Mouse (Mus musculus): ENCODE results near the gene Abcb1b. TPM values are rescaled to one million over a fixed set of nuclear protein-coding genes. Genes with fewer than 3 reads are reported as not detected.
A peak's percentile ranks its signal among the peaks of the same experiment; 100 is the strongest.
"Not testable (repeated sequence)": the region's sequence is repeated elsewhere in the genome, so short reads cannot be mapped to it uniquely, and the experiment has no call there.

The Abcb1b gene
- 0.37 and 0.81 TPM in 2 replicates for polyA plus RNA-seq (2015; fragmentation: Nextera tagmentation; extraction: Ambion mirVana)

DNA sequence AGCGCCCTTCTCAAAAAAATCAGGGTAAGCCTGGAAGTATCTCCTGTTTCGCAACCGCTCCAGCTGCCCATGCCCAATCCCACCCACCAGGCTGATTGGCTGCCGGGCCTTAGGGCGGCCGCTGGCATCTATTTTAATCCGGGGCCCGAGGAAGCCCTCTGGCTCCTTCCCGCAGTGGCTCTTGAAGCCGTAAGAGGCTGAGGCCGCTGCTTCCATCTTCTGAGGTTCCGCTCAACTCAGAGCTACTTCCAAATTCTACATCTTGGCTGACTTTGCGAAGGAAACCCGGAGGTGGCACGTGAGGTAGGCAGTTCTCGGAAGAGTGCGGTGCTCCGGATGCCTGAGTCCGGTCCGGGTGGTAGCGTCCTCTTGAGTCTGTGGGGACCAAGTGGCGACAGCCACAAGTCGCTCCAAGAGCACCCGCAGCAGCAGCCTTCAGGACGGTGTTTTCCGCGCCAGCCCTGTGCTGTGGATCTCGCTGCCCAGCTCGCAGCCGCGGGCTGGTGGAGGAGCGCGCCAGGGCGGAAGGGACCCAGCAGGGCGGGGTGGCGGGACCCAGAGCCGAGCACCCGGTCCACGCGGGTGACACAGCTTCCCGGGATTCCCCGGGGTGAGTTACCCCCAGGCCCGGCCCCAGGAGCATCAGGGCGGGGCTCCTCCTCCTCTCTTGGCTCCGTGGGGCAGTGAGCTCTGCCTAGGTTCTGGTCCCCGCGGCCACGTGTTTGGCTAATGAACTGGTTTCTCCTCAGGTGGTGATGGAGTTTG is at the start of gene Abcb1b:
TSS of gene Abcb1b (plus strand) at position 161 of the 765 bp plus-strand sequence.
- Histone ChIP-seq H3K27ac (no peak within 1 kb of the TSS), H3K4me2 (peak within 1 kb of the TSS; percentile 81), H3K27me3 (peaks cover 21% of the 10 kb centered on the region), H3K9ac (peak within 1 kb of the TSS; percentile 43), H3K9me3 (replicated peaks) (no peaks in the 10 kb centered on the region), H3K4me1 (replicated peaks) (peaks cover 9% of the 10 kb centered on the region), H3K36me3 (no peaks in the 10 kb centered on the region), H3K4me3 (replicated peaks) (peak within 1 kb of the TSS; percentile 59)
- ATAC-seq (ENCODE audit: low read depth) (peak; percentile 65), DNase-seq (peak; percentile 2)
- WGBS (ENCODE audit: insufficient replicate concordance), result under 1% methylated on average over 48 of the region's 48 CpGs

DNA sequence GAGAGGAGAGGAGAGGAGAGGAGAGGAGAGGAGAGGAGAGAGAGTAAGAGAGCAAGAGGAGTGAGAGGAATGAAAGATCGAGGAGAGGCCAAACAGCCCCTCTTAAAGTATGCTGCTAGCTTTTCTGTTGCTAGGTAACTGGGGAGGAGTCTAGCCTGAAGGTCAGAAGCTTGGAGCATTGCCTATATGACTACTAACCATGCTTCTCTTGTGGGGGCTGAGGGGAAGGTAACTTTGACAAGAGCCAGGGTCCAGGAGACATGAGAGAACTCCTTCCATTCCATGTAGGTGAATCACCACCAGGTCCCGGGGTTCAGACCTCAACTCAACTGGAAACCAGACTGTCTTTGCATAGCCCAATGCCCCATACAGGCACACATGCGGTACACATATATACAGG is 25.1 kb upstream of the Abcb1b start:
- H3K4me3 ChIP-seq (replicated peaks), result no peak overlapping the region
- DNase-seq, result no peak
- no peak overlapping the region for H3K4me2 ChIP-seq
- no peak overlapping the region for H3K9ac ChIP-seq
- no peaks in the 10 kb centered on the region for H3K27me3 ChIP-seq
- no peak for ATAC-seq (ENCODE audit: low read depth)
- no peaks in the 10 kb centered on the region for H3K9me3 ChIP-seq (replicated peaks)
- H3K4me1 ChIP-seq (replicated peaks), result no peaks in the 10 kb centered on the region
- 48% methylated on average over 3 of the region's 3 CpGs for WGBS (ENCODE audit: insufficient replicate concordance)
- no peak overlapping the region for H3K27ac ChIP-seq
- no peaks in the 10 kb centered on the region for H3K36me3 ChIP-seq

DNA sequence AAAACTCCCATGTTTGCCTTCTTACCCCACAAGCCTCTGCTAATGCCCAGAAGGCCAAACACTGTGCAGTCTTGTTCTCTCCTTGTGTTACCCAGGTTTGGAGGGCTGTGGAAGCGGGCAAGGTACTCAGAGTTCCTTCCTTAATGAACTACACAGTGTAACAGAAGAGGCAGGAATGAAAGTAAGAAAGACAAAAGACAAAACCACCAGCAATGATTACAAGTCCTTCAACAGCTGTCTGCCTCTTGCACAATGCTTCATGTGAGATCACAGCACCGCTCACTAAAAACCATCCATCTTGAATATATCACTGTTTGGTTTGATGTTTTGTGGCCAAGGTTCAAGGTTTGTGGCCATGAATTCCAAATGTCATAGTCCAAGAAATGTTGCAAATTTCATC is 19.6 kb upstream of the Abcb1b start:
- no peak overlapping the region for H3K9ac ChIP-seq
- H3K27ac ChIP-seq, result no peak overlapping the region
- H3K4me2 ChIP-seq, result no peak overlapping the region
- ATAC-seq (ENCODE audit: low read depth), result no peak
- H3K9me3 ChIP-seq (replicated peaks), result no peaks in the 10 kb centered on the region
- 42% methylated on average over 2 of the region's 2 CpGs for WGBS (ENCODE audit: insufficient replicate concordance)
- H3K4me3 ChIP-seq (replicated peaks), result no peak overlapping the region
- H3K27me3 ChIP-seq, result no peaks in the 10 kb centered on the region
- no peak for DNase-seq
- H3K4me1 ChIP-seq (replicated peaks), result no peaks in the 10 kb centered on the region
- H3K36me3 ChIP-seq, result no peaks in the 10 kb centered on the region

DNA sequence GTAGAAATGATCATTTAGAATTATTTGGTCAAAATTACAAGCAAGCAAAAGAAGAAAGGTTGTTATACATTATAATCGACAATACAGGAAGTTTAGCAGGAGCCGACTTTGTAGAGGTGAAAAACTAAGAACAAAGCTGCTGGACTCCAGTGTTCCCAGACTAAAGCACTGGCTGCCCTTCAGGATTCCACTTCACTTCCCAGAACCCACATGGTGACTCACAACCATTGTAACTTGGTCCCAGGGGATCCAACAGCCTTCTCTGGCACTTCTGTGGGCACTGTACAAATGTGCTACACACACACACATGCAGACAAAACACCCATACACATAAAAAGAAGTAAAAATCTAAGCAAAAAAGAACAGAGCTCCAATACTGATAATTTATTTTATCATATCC is 19.2 kb upstream of the Abcb1b start:
- H3K9ac ChIP-seq, result no peak overlapping the region
- no peak for ATAC-seq (ENCODE audit: low read depth)
- H3K27me3 ChIP-seq, result no peaks in the 10 kb centered on the region
- H3K4me3 ChIP-seq (replicated peaks), result no peak overlapping the region
- 63% methylated on average over 2 of the region's 2 CpGs for WGBS (ENCODE audit: insufficient replicate concordance)
- no peak overlapping the region for H3K27ac ChIP-seq
- no peaks in the 10 kb centered on the region for H3K4me1 ChIP-seq (replicated peaks)
- no peak for DNase-seq
- H3K4me2 ChIP-seq, result no peak overlapping the region
- no peaks in the 10 kb centered on the region for H3K36me3 ChIP-seq
- no peaks in the 10 kb centered on the region for H3K9me3 ChIP-seq (replicated peaks)

DNA sequence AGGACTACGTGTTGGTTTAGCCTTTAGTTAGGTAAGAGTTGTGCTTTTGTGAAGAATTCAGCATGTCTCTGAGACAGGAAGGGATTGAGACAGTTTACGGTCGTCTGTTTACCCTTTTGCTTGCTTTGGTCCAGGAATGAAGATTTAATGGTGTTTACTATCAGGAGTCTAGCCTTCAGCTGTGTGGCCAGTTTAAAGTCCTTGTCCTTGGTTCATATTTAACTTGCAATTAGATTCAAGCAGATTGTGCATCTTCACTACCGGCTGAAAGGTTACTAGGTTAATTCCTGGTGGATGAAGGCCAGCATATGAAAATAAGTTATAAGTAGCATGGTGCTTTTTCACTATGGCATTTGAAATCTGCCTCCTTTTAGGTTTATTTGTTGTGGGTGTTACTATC is 5.7 kb upstream of the Abcb1b start:
- Histone ChIP-seq H3K9ac (no peak overlapping the region), H3K4me1 (replicated peaks) (no peaks in the 10 kb centered on the region), H3K4me2 (no peak overlapping the region), H3K4me3 (replicated peaks) (no peak overlapping the region), H3K27ac (no peak overlapping the region), H3K36me3 (no peaks in the 10 kb centered on the region), H3K27me3 (peaks cover 8% of the 10 kb centered on the region; the same call in 1 of the 2 replicates), H3K9me3 (replicated peaks) (no peaks in the 10 kb centered on the region)
- ATAC-seq (ENCODE audit: low read depth) (no peak), DNase-seq (no peak)
- 53% methylated on average over 4 of the region's 4 CpGs for WGBS (ENCODE audit: insufficient replicate concordance)

DNA sequence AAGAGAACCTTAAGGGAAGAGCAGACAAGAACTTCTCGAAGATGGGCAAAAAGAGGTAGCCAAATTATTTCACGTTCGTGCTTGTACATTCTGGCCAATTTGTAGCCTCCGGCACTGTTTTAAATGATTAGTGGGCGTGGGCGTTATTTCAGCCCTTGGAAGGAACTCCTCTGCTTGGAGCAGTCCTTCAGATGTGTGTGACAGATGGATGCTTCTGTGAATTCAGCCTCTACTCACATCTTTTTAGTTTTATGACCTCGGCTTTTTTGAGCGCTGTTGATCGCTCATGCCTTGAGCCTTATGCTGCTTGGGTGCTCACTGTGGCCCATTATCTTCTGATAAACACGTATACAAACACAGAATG is 787 bp downstream of the Abcb1b start:
- no peaks in the 10 kb centered on the region for H3K36me3 ChIP-seq
- H3K27me3 ChIP-seq, result peaks cover 21% of the 10 kb centered on the region
- H3K4me3 ChIP-seq (replicated peaks), result peak overlapping the region; percentile 59
- peak overlapping the region; percentile 81 for H3K4me2 ChIP-seq
- DNase-seq, result no peak
- H3K27ac ChIP-seq, result no peak overlapping the region
- H3K4me1 ChIP-seq (replicated peaks), result peaks cover 9% of the 10 kb centered on the region
- WGBS (ENCODE audit: insufficient replicate concordance), result 24% methylated on average over 10 of the region's 10 CpGs
- no peaks in the 10 kb centered on the region for H3K9me3 ChIP-seq (replicated peaks)
- H3K9ac ChIP-seq, result peak overlapping the region; percentile 43; the same call in 1 of the 2 replicates
- no peak for ATAC-seq (ENCODE audit: low read depth)

DNA sequence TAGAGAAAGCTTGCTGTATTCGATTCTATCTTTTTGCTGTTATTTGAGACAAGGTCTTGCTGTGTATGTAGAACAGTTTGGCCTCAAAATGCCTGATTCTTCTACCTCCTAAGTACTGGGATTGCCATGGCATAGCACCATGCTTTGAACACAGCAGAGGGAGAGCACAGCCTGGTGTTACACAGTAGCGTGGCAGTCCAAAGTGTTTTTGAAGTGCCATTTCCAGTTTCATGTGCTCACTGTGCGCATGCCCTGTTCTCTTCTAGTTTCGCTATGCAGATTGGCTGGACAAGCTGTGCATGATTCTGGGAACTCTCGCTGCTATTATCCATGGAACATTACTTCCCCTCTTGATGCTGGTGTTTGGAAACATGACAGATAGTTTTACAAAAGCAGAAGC is 7.8 kb downstream of the Abcb1b start:
- no peaks in the 10 kb centered on the region for H3K4me1 ChIP-seq (replicated peaks)
- H3K4me3 ChIP-seq (replicated peaks), result no peak overlapping the region
- no peak overlapping the region for H3K9ac ChIP-seq
- H3K36me3 ChIP-seq, result no peaks in the 10 kb centered on the region
- H3K27me3 ChIP-seq, result no peaks in the 10 kb centered on the region
- H3K27ac ChIP-seq, result no peak overlapping the region
- DNase-seq, result no peak
- WGBS (ENCODE audit: insufficient replicate concordance), result 62% methylated on average over 5 of the region's 5 CpGs
- no peak for ATAC-seq (ENCODE audit: low read depth)
- H3K9me3 ChIP-seq (replicated peaks), result no peaks in the 10 kb centered on the region
- H3K4me2 ChIP-seq, result no peak overlapping the region

DNA sequence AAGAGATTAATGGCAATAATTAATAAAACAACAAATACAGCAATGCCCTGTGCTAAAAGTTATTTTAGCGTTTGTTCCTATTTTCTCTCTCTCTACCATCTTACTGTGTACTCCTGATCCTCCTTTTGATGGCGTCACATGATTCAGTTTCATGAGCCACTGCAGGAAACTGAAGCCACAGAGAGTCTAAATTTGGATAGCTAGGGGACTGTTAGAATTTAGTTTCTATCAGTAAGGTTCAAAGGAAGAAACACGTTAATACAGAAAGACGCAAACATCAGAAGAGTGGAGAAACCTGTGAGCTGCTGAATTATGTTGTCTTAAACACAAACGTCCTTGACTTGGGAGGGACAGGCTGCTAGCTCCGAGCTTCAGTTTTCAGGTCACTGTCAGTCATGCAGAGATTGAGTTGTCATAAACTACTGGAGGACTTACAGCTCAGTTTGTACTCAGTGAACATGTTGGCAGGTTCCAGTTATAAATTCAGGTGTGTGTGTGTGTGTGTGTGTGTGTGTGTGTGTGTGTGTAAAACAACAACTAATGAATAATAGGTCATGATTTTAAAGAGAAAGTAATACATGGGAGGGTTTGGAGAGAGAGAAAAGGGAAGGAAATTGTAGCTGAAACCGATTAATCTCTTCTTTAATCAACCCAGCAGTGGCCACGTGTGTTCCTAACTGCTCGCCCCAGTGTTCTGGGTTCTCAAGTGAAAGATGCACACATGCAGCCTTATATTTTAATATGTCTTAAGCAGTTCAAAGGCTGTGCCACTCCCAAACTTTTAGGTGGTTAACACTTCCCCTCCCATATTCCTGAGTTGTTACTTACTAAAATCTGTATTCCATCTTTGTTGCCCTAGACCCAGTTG is 9.4 kb downstream of the Abcb1b start:
- no peaks in the 10 kb centered on the region for H3K36me3 ChIP-seq
- no peaks in the 10 kb centered on the region for H3K4me1 ChIP-seq (replicated peaks)
- H3K4me3 ChIP-seq (replicated peaks), result no peak overlapping the region
- no peak overlapping the region for H3K27ac ChIP-seq
- no peak overlapping the region for H3K9ac ChIP-seq
- 34% methylated on average over 9 of the region's 9 CpGs for WGBS (ENCODE audit: insufficient replicate concordance)
- no peak overlapping the region for H3K4me2 ChIP-seq
- H3K9me3 ChIP-seq (replicated peaks), result no peaks in the 10 kb centered on the region
- DNase-seq (no peak), ATAC-seq (ENCODE audit: low read depth) (no peak)
- H3K27me3 ChIP-seq, result no peaks in the 10 kb centered on the region

DNA sequence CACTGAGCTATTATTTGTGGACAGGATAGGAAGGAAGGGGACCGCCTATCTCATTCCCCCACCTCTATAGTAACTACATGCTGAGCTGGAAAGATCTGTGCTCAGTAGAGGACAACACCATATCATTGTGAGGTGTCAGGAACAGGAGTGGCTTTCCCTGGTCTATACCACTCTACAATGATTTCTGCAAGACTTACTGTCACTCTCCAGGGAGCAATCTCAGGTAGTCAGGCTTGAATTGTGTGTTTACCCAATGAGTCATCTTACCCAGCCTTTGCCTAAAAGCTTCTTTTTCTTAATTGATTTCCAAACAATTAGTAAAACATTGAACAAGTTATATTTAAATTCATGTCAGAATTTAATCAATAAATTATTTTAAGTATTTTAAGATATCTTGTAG is 15.9 kb downstream of the Abcb1b start:
- H3K27ac ChIP-seq, result no peak overlapping the region
- ATAC-seq (ENCODE audit: low read depth), result no peak
- no peak overlapping the region for H3K4me3 ChIP-seq (replicated peaks)
- no peak for DNase-seq
- no peak overlapping the region for H3K4me2 ChIP-seq
- no peaks in the 10 kb centered on the region for H3K4me1 ChIP-seq (replicated peaks)
- no peaks in the 10 kb centered on the region for H3K27me3 ChIP-seq
- no peak overlapping the region for H3K9ac ChIP-seq
- no peaks in the 10 kb centered on the region for H3K36me3 ChIP-seq
- H3K9me3 ChIP-seq (replicated peaks), result no peaks in the 10 kb centered on the region
- 59% methylated on average over 1 of the region's 1 CpGs for WGBS (ENCODE audit: insufficient replicate concordance)

DNA sequence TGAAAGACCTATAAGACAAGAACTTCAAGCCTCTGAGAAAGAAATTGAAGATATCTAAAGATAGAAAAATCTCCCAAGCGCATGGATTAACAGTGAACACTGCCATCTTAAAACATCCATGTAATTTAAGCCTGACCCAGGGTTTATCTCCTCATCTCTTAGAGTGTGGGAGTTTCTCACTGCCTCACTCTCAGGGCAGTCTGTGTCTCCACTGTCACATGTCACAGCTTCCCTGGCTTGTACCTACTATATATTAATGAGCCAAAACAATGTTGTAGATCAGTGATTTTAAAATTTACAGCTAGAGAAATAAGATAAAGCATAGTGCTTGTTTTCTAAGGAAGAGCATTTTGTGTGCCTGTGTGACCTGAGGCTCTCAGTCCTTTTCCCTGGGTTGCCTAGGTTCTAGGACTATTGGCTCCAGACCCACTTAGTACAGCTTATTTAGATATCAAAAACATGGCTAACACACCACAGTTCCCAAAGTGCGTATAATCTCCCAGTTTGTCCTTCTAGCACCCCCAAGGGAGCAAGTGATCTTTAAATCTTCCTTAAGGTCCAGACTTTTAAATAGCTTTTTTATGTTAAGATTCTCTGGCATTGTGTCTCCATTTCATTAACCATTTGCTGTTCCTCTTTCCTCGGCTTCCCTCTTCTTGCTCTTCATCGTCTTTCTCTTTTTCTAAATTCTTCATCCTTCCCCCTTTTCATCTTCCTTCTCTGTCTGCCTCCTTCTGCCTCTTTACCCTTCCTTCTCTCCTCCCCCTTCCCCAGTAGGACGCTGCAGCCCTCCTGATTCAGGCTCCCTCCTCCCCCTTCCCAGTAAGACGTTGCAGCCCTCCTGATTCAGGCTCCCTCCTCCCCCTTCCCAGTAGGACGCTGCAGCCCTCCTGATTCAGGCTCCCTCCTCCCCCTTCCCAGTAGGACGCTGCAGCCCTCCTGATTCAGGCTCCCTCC is 22.0 kb downstream of the Abcb1b start:
- no peaks in the 10 kb centered on the region for H3K9me3 ChIP-seq (replicated peaks)
- H3K36me3 ChIP-seq, result no peaks in the 10 kb centered on the region
- WGBS (ENCODE audit: insufficient replicate concordance), result 20% methylated on average over 7 of the region's 8 CpGs
- H3K27me3 ChIP-seq, result no peaks in the 10 kb centered on the region
- DNase-seq (no peak), ATAC-seq (ENCODE audit: low read depth) (no peak)
- H3K9ac ChIP-seq, result no peak overlapping the region
- H3K4me2 ChIP-seq, result 0 out of 2 replicates have a peak overlapping the region, but pooled peaks have one; percentile 23
- no peak overlapping the region for H3K27ac ChIP-seq
- H3K4me3 ChIP-seq (replicated peaks), result no peak overlapping the region
- no peaks in the 10 kb centered on the region for H3K4me1 ChIP-seq (replicated peaks)

DNA sequence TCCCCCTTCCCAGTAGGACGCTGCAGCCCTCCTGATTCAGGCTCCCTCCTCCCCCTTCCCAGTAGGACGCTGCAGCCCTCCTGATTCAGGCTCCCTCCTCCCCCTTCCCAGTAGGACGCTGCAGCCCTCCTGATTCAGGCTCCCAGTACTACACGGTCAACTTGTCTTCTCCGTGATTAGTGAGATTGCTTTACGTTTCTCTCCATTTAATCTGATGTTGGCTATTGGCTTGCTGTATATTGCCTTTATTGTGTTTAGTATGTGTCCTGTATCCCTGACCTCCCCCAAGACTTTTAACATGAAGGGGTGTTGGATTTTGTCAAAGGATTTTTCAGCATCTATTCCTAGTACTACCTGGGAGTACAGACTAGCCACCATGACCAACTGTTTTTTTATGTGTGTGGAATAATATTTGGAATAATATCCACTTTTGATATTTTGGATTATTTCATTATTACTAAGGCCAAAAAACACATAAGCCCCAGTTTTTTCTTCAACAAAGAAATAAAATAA is 22.7 kb downstream of the Abcb1b start:
- not testable (repeated sequence) for H3K4me2 ChIP-seq

More for the DNA sequence above, 22.7 kb downstream of the Abcb1b start:
- not testable (repeated sequence) for ATAC-seq (ENCODE audit: low read depth); H3K36me3 ChIP-seq; H3K9me3 ChIP-seq (replicated peaks); H3K4me1 ChIP-seq (replicated peaks); H3K4me3 ChIP-seq (replicated peaks); H3K27ac ChIP-seq; DNase-seq; H3K27me3 ChIP-seq; H3K9ac ChIP-seq
- WGBS (ENCODE audit: insufficient replicate concordance), result 7% methylated on average over 5 of the region's 6 CpGs

All from liver, embryonic 13.5 days (tissue).